Mouse (Mus musculus) cerebellum, adult 2 months (tissue): ENCODE results near the gene St6galnac3.

Source experiments
- CTCF ChIP-seq: fragments of 200-500 bp; IDR thresholded peaks from 2 replicates; pipeline ENCODE4 v1.5.1; 2011; ENCODE audit warnings: low read depth, mild to moderate bottlenecking, control low read depth, low read length, moderate library complexity, borderline replicate concordance; ENCODE audit not compliant: insufficient read depth
- POLR2A ChIP-seq: fragments of 200-500 bp; IDR thresholded peaks from 2 replicates; pipeline ENCODE4 v1.6.1; 2011; ENCODE audit warnings: low read length, control low read depth, borderline replicate concordance; ENCODE audit not compliant: insufficient read depth

- TF ChIP-seq POLR2A (no peak), CTCF (no peak)
Measured at GRCm38 (mm10) chr3:153432053-153432816, 292.7 kb downstream of the St6galnac3 start.
